Mouse (Mus musculus) heart, postnatal 0 days (tissue): ENCODE measurements around the gene Trmu. TPM values are rescaled to one million over a fixed set of nuclear protein-coding genes. Genes with fewer than 3 reads are reported as not detected.

Experiments
- ATAC-seq: fragments of 200-750 bp; cut with Nextera tagmentation; 2 replicates; pipeline ENCODE4 v1.8.0; 2017; ENCODE audit warnings: low read depth, moderate number of reproducible peaks, moderate library complexity; ENCODE audit not compliant: insufficient read depth
- DNase-seq: peaks from one replicate; pipeline ENCODE4 v3.0.0-alpha.2; 2016; ENCODE audit warnings: low spot score
- H3K27ac ChIP-seq: fragments of 300-500 bp; sonication (generic); 2 replicates; pipeline ENCODE4 v1.5.1; 2014; ENCODE audit warnings: low read depth, mild to moderate bottlenecking
- H3K27me3 ChIP-seq: fragments of 300-500 bp; sonication (generic); 2 replicates; pipeline ENCODE4 v1.6.1; 2014; ENCODE audit warnings: low read length, mixed read lengths; ENCODE audit not compliant: control insufficient read depth, insufficient read depth
- H3K36me3 ChIP-seq: fragments of 300-500 bp; sonication (generic); replicated peaks from 2 replicates; pipeline ENCODE4 v1.6.1; 2014; ENCODE audit warnings: low read length, mixed read lengths; ENCODE audit not compliant: control insufficient read depth, insufficient read depth
- H3K4me1 ChIP-seq: fragments of 300-500 bp; sonication (generic); 2 replicates; pipeline ENCODE4 v1.6.1; 2014; ENCODE audit warnings: antibody characterized with exemption; ENCODE audit not compliant: control insufficient read depth, insufficient read depth
- H3K4me2 ChIP-seq: fragments of 300-500 bp; sonication (generic); 2 replicates; pipeline ENCODE4 v1.6.1; 2014; ENCODE audit warnings: low read depth, mild to moderate bottlenecking, low read length, moderate library complexity
- H3K4me3 ChIP-seq: fragments of 300-500 bp; sonication (generic); 2 replicates; pipeline ENCODE4 v1.5.1; 2014; ENCODE audit warnings: low read depth, low read length
- H3K9ac ChIP-seq: fragments of 300-500 bp; sonication (generic); replicated peaks from 2 replicates; pipeline ENCODE4 v1.6.1; 2014; ENCODE audit warnings: low read depth, low read length, mixed read lengths
- H3K9me3 ChIP-seq: fragments of 300-500 bp; sonication (generic); replicated peaks from 2 replicates; pipeline ENCODE4 v1.6.1; 2016; ENCODE audit warnings: low read length; ENCODE audit not compliant: control insufficient read depth
- CTCF ChIP-seq: IDR thresholded peaks from 2 replicates; pipeline ENCODE4 v1.5.1; 2016; ENCODE audit warnings: antibody characterized with exemption, control low read depth, low read depth
- EP300 ChIP-seq: IDR thresholded peaks from 2 replicates; pipeline ENCODE4 v1.6.1; 2016; ENCODE audit warnings: antibody characterized with exemption, low read depth
- WGBS: fragments of 180-500 bp; shearing (Covaris S2); extraction: QIAGEN DNeasy Blood & Tissue Kit; methylation state at CpG from one replicate; pipeline ENCODE4 v1.1.7; 2014; 5-methylcytosine and 5-hydroxymethylcytosine counted together
- polyA plus RNA-seq: library from polyadenylated mRNA; unstranded; fragments of >200 nt; fragmentation: Nextera tagmentation; extraction: Ambion mirVana; gene quantifications from 2 replicates; pipeline ENCODE4 v1.2.1, GENCODE M21; 2015
- total RNA-seq: library from RNA; depleted of rRNA; stranded (reverse); fragments of >200 nt; gene quantifications from 2 replicates; pipeline ENCODE4 v1.2.3, GENCODE M21; 2014; ENCODE audit warnings: low replicate concordance

The Trmu gene
- total and polyA plus RNA-seq, 2 experiments from 2014 or later = 35.0 to 35.4 TPM

GRCm38 (mm10) chr15:85885606-85886005 is 6.5 kb downstream of the Trmu start:
- H3K4me2 ChIP-seq = no peak overlapping the region
- H3K9ac ChIP-seq = no peak overlapping the region
- 68% methylated on average over 5 of the region's 5 CpGs for WGBS
- DNase-seq = no peak
- H3K36me3 ChIP-seq = peaks cover 67% of the 10 kb centered on the region
- TF ChIP-seq EP300 (no peak), CTCF (no peak)
- H3K9me3 ChIP-seq = no peaks in the 10 kb centered on the region
- no peak overlapping the region for H3K4me3 ChIP-seq
- no peak for ATAC-seq
- H3K27ac ChIP-seq = no peak overlapping the region
- H3K27me3 ChIP-seq = no peaks in the 10 kb centered on the region
- H3K4me1 ChIP-seq = no peaks in the 10 kb centered on the region

GRCm38 (mm10) chr15:85889235-85889634 is 10.1 kb downstream of the Trmu start:
- DNase-seq = no peak
- no peak overlapping the region for H3K9ac ChIP-seq
- no peaks in the 10 kb centered on the region for H3K4me1 ChIP-seq
- H3K27me3 ChIP-seq = no peaks in the 10 kb centered on the region
- H3K27ac ChIP-seq = no peak overlapping the region
- no peak for ATAC-seq
- H3K36me3 ChIP-seq = peaks cover 77% of the 10 kb centered on the region
- no peaks in the 10 kb centered on the region for H3K9me3 ChIP-seq
- no peak overlapping the region for H3K4me2 ChIP-seq
- no peak overlapping the region for H3K4me3 ChIP-seq
- 77% methylated on average over 4 of the region's 4 CpGs for WGBS
- TF ChIP-seq EP300 (no peak), CTCF (no peak)

GRCm38 (mm10) chr15:85891971-85892370 is 12.9 kb downstream of the Trmu start:
- Histone ChIP-seq H3K27ac (no peak overlapping the region), H3K36me3 (peaks cover 74% of the 10 kb centered on the region)
- 56% methylated on average over 10 of the region's 10 CpGs for WGBS

GRCm38 (mm10) chr15:85892498-85893118 is 13.5 kb downstream of the Trmu start:
- no peak for TF ChIP-seq CTCF
- no peak for TF ChIP-seq EP300
- ATAC-seq = no peak
- Histone ChIP-seq H3K27me3 (no peaks in the 10 kb centered on the region), H3K4me3 (no peak overlapping the region), H3K9me3 (no peaks in the 10 kb centered on the region), H3K4me2 (no peak overlapping the region), H3K27ac (no peak overlapping the region), H3K9ac (no peak overlapping the region), H3K36me3 (peaks cover 78% of the 10 kb centered on the region), H3K4me1 (no peaks in the 10 kb centered on the region)
- DNase-seq = no peak
- 76% methylated on average over 13 of the region's 13 CpGs for WGBS

More at GRCm38 (mm10) chr15:85891971-85892370, 12.9 kb downstream of the Trmu start:
- Histone ChIP-seq H3K27me3 (no peaks in the 10 kb centered on the region), H3K9me3 (no peaks in the 10 kb centered on the region), H3K9ac (no peak overlapping the region), H3K4me2 (no peak overlapping the region), H3K4me3 (no peak overlapping the region), H3K4me1 (no peaks in the 10 kb centered on the region)
- TF ChIP-seq EP300 = no peak
- TF ChIP-seq CTCF = no peak
- DNase-seq (peak; percentile 54), ATAC-seq (peak; percentile 71; the same call in 1 of the 2 replicates)

GRCm38 (mm10) chr15:85893871-85894270 is 14.8 kb downstream of the Trmu start:
- DNase-seq (no peak), ATAC-seq (no peak)
- Histone ChIP-seq H3K4me2 (no peak overlapping the region), H3K4me3 (no peak overlapping the region), H3K9ac (no peak overlapping the region), H3K27me3 (no peaks in the 10 kb centered on the region), H3K27ac (no peak overlapping the region), H3K9me3 (no peaks in the 10 kb centered on the region), H3K36me3 (peaks cover 85% of the 10 kb centered on the region), H3K4me1 (no peaks in the 10 kb centered on the region)
- TF ChIP-seq EP300 (no peak), CTCF (no peak)
- 83% methylated on average over 7 of the region's 7 CpGs for WGBS

- peak; percentile 22; the same call in 1 of the 2 replicates for ATAC-seq
- no peak overlapping the region for H3K4me2 ChIP-seq
- H3K27ac ChIP-seq = no peak overlapping the region
- H3K36me3 ChIP-seq = peaks cover 74% of the 10 kb centered on the region
- no peaks in the 10 kb centered on the region for H3K9me3 ChIP-seq
- no peak overlapping the region for H3K4me3 ChIP-seq
- TF ChIP-seq CTCF (peak; percentile 90), EP300 (no peak)
- 13% methylated on average over 8 of the region's 8 CpGs for WGBS
- H3K27me3 ChIP-seq = no peaks in the 10 kb centered on the region
- peak; percentile 29 for DNase-seq
- H3K9ac ChIP-seq = no peak overlapping the region
- no peaks in the 10 kb centered on the region for H3K4me1 ChIP-seq
Observed at GRCm38 (mm10) chr15:85896284-85896683, 17.2 kb downstream of the Trmu start.
